Mouse (Mus musculus) kidney, adult 18-20 months (tissue): ENCODE measurements around the gene Med24.
A peak's percentile ranks its signal among the peaks of the same experiment; 100 is the strongest.
"Not testable (repeated sequence)": the region's sequence is repeated elsewhere in the genome, so short reads cannot be mapped to it uniquely, and the experiment has no call there.

Experiments used
- DNase-seq: peaks from one replicate; pipeline ENCODE4 v3.0.0; 2021

The Med24 gene

GRCm38 (mm10) chr11:98686976-98687375 is 42.3 kb downstream of the Med24 start:
- DNase-seq = peak; percentile 70

DNA sequence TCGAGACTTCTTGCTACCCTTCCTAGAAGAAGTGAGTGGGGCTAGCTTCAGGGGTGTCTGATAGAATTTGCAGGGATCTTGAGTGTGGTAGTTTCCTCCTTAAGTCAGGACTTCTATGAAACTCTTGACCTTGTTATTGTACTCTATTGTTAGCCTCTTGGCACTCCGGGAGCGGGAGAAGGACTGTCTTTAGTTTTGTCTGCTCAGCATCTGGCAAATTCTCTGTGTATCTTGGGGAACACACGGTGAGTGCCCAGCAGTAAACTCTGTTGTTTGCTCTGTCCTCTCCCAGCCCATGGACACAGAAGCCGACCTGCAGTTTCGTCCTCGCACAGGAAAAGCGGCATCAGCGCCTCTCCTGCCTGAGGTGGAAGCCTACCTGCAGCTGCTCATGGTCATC is 43.6 kb downstream of the Med24 start:
- peak; percentile 21 for DNase-seq

- DNase-seq = peak; percentile 31
These were observed 46.4 kb downstream of the Med24 start for GRCm38 (mm10) chr11:98682811-98683210.

GRCm38 (mm10) chr11:98681786-98682745 is 47.2 kb downstream of the Med24 start, which contains the start of gene Psmd3:
Gene Psmd3, plus strand, starts transcription at chr11:98682554.
- DNase-seq = peak; percentile 98

- DNase-seq = no peak
These were observed 48.0 kb downstream of the Med24 start for GRCm38 (mm10) chr11:98681186-98681585.

DNA sequence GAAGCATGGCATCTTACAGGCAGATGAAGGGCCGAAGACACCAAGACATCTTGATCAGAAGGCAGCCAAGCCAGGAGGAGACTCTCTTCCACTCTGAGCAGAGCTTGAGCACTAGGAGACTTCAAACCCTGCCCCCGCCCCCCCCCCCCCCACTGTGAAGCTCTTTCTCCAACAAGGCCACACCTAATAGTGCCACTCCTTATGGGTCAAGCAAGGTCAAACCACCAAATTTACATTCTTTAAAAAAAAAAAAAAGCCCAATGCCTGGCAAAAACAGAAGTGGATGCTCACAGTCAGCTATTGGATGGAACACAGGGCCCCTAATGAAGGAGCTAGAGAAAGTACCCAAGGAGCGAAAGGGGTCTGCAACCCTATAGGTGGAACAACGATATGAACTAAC is 48.6 kb downstream of the Med24 start:
- not testable (repeated sequence) for DNase-seq

DNA sequence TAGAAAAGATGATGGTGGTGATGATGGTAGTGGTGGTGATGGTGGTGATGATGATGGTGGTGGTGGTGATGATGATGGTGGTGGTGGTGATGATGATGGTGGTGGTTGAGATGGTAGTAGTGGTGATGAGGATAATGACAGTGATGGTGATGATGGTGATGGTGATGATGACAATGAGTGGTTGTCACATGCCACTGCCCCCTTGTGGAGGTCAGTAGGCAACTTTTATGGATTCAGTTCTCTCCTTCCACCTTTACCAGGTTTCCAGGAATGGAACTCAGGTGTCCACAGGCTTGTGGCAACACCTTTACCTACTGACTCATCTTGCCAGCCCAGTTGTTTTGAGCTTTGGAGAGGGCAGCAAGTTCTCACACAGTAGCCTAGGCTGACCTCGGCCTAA is 49.2 kb downstream of the Med24 start:
- DNase-seq = no peak

- DNase-seq = no peak
These were observed 53.3 kb downstream of the Med24 start for GRCm38 (mm10) chr11:98675829-98676363.

DNA sequence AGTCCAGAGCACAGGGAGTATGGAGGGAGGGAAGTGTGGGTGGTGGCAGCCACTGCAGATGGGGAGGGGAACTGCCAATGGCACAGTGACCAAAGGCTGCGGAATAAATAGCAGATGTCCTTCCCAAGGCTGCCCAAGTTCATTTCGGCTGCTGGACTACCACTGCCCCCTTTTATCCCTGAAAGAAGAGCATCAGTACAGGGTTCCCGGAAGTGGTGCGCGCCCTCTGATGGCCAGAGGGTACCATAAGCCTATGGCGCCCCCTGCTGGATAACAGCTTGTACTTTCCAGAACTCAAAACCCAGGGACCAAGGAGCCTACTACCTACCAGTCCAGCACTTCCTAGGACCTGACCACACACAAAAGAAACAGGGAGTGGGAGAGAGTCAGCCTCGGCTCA is 56.1 kb downstream of the Med24 start:
- DNase-seq = peak; percentile 61

DNA sequence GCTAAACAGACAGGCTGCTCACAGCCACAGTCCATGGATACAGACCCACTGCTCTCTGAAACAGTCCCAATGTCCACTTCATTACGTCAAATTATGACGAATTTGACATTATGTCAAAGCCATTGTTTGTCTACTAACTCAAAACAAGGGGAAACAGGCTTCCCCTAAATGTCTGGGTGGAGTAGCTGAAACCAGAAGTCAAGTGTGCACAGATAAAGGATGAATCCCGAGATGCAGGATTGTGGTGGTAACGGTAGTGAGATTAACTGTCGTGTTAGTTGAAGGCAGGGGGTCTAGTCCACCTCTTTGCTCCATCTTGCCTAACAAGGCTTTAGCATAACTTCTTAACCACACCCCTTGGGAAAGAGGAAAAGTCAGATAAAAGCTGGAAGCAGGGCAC is 56.8 kb downstream of the Med24 start:
- no peak for DNase-seq

DNA sequence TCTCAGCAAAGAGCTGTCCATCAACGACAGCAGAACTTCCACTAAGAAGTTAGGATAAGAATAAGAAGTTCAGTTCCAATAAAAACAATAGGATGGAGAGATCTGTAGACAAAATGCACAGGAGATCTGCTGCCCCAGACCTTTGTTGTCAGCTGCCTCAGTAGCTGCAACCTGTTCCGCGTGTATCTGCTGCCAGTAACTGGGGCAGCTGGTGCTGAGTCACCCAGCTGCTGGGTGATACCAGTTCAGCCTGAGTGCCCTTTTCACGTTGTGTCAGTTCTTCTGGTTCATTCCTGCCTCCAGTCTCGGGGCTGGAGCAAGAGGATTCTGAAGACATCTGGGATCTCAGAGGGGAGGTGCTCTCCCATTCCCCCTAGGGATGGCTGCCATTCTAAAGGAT is 57.4 kb downstream of the Med24 start:
- no peak for DNase-seq

DNA sequence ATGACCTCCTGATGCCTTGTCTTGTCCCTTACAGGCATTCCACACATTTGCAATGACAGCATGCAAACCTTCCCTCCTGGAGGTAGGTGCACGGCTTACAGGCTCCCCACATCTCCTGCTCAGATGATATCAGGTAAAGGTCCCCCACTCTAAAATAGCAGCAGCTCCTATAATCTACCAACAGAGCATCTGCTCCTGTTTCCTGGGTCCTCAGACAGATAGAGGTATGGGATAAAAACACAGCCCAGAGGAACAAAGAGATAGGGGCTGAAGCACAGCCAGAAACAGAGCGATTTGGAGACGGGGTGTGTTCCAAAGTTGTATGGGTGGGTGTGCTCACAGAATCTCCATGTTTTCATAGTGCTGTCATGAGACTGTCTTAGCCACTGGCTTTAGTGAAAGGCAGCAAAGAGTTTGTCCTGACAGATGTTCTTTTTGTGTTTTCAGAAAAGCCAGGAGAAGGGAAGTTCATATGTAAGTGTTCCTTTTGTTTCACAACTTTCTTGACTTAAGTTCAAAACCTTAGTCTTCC is 57.9 kb downstream of the Med24 start:
- no peak for DNase-seq

GRCm38 (mm10) chr11:98668984-98669383 is 60.3 kb downstream of the Med24 start:
- no peak for DNase-seq

GRCm38 (mm10) chr11:98664091-98664490 is 65.1 kb downstream of the Med24 start, which contains the start of gene Gsdma:
Gene Gsdma, plus strand, starts transcription at chr11:98664351.
- DNase-seq = no peak

DNA sequence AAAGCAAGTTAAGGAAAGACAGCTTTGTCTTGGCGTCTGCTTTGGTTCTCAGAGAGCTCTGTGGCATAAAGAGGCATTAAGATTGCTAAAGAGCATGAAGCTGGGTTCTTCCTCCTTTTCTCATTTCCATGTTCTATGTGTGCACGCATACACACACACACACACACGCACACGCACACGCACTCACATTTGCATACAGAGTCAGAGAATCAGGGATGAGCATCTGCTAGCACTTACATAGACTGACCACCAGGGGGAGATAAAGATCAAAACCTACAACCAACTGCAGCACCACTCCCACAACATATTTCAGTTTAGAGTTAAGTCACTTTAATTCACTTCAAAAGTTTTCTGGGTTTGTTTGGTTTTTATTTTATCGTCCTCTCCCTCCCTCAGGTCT is 68.7 kb downstream of the Med24 start:
- peak; percentile 7 for DNase-seq

DNA sequence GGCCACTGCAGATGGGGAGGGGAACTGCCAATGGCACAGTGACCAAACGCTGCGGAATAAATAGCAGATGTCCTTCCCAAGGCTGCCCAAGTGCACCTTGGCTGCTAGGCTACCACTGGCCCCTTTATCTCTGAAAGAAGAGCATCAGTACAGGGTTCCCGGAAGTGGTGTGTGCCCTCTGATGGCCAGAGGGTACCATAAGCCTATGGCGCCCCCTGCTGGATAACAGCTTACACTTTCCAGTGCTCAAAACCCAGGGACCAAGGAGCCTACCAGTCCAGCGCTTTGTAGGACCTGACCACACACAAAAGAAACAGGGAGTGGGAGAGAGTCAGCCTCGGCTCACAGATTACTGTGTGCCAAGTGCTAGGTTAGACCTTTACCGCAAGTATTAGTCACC is 74.2 kb downstream of the Med24 start:
- DNase-seq = peak; percentile 65
